ENCODE assay signal across 16 mouse cellular contexts in genomic region chr12:119094314-119094713, GRCm38 (mm10).
"Had no signal": no experiment of that assay in that cellular context is flagged by ENCODE, and none has a peak within 500 bp of the region (broad histone marks: within the 10 kb centered on the region; RNA-seq: fewer than 3 reads in every experiment).

No protein-coding gene starts in this region.

- H3K36me3 ChIP-seq: neural tube, embryonic 13.5 days; neural tube, embryonic 15.5 days; stomach, embryonic 15.5 days had no signal

- DNase-seq: retina, postnatal 1 day; right cerebral cortex, adult 18-20 months; right cerebral cortex, postnatal 14 days; right cerebral cortex, postnatal 25 days; right cerebral cortex, postnatal 4 days; spleen, adult 18-20 months; thymus, adult 18-20 months; thymus, adult 2 months; thymus, postnatal 14 days; thymus, postnatal 25 days; thymus, postnatal 36 days; thymus, postnatal 4 days had no signal

- H3K4me3 ChIP-seq: neural tube, embryonic 13.5 days; neural tube, embryonic 15.5 days; stomach, embryonic 15.5 days had no signal

- H3K27me3 ChIP-seq: neural tube, embryonic 13.5 days; neural tube, embryonic 15.5 days; stomach, embryonic 15.5 days had no signal

- H3K27ac ChIP-seq: neural tube, embryonic 13.5 days; neural tube, embryonic 15.5 days; stomach, embryonic 15.5 days; stomach, postnatal 0 days had no signal

- H3K9ac ChIP-seq: neural tube, embryonic 13.5 days; neural tube, embryonic 15.5 days; stomach, embryonic 15.5 days had no signal

- H3K4me1 ChIP-seq: neural tube, embryonic 13.5 days; neural tube, embryonic 15.5 days; stomach, embryonic 15.5 days had no signal

- H3K4me2 ChIP-seq: neural tube, embryonic 13.5 days; neural tube, embryonic 15.5 days; stomach, embryonic 15.5 days had no signal

- H3K9me3 ChIP-seq: neural tube, embryonic 13.5 days; neural tube, embryonic 15.5 days; stomach, embryonic 15.5 days had no signal
